Mouse (Mus musculus) hindbrain, embryonic 15.5 days (tissue): ENCODE results near the gene Islr. TPM values are rescaled to one million over a fixed set of nuclear protein-coding genes. Genes with fewer than 3 reads are reported as not detected.

Experiments
- ATAC-seq: fragments of 200-750 bp; cut with Nextera tagmentation; 2 replicates; pipeline ENCODE4 v1.8.0; 2017; ENCODE audit warnings: low read depth, moderate number of reproducible peaks, moderate TSS enrichment; ENCODE audit not compliant: low FRiP score
- H3K27ac ChIP-seq: fragments of 300-500 bp; sonication (generic); replicated peaks from 2 replicates; pipeline ENCODE4 v1.5.1; 2015; ENCODE audit warnings: mild to moderate bottlenecking, inconsistent platforms
- H3K27me3 ChIP-seq: fragments of 300-500 bp; sonication (generic); 2 replicates; pipeline ENCODE4 v1.6.1; 2015; ENCODE audit warnings: control low read depth, inconsistent platforms
- H3K36me3 ChIP-seq: fragments of 300-500 bp; sonication (generic); 2 replicates; pipeline ENCODE4 v1.6.1; 2015; ENCODE audit warnings: control low read depth, inconsistent platforms
- H3K4me1 ChIP-seq: fragments of 300-500 bp; sonication (generic); replicated peaks from 2 replicates; pipeline ENCODE4 v1.6.1; 2015; ENCODE audit warnings: control low read depth, inconsistent platforms
- H3K4me2 ChIP-seq: fragments of 300-500 bp; sonication (generic); 2 replicates; pipeline ENCODE4 v1.6.1; 2015; ENCODE audit warnings: moderate library complexity, mild to moderate bottlenecking, inconsistent platforms
- H3K4me3 ChIP-seq: fragments of 300-500 bp; sonication (generic); 2 replicates; pipeline ENCODE4 v1.5.1; 2015; ENCODE audit warnings: mild to moderate bottlenecking, inconsistent platforms
- H3K9ac ChIP-seq: fragments of 300-500 bp; sonication (generic); 2 replicates; pipeline ENCODE4 v1.6.1; 2015; ENCODE audit warnings: inconsistent platforms
- H3K9me3 ChIP-seq: fragments of 300-500 bp; sonication (generic); 2 replicates; pipeline ENCODE4 v1.6.1; 2016; ENCODE audit warnings: control low read depth, inconsistent platforms
- WGBS: fragments of 180-500 bp; shearing (Covaris S2); methylation state at CpG from one replicate; pipeline ENCODE4 v1.1.7; 2015; 5-methylcytosine and 5-hydroxymethylcytosine counted together
- microRNA-seq: library from miRNA; unstranded; fragments of <30 nt; microRNA quantifications from one replicate; pipeline ENCODE4, GENCODE M21; 2016
- polyA plus RNA-seq: library from polyadenylated mRNA; unstranded; fragments of >200 nt; fragmentation: Nextera tagmentation; extraction: Ambion mirVana; gene quantifications from 2 replicates; pipeline ENCODE4 v1.2.1, GENCODE M21; 2015

The Islr gene
- polyA plus RNA-seq, 1 experiment from 2014 or later = 37.1 TPM

- peaks cover 56% of the 10 kb centered on the region for H3K4me1 ChIP-seq
These were observed 90.7 kb downstream of the Islr start for GRCm38 (mm10) chr9:58113279-58113884.

GRCm38 (mm10) chr9:58112866-58113278 is 91.2 kb downstream of the Islr start:
- Histone ChIP-seq H3K27me3 (no peaks in the 10 kb centered on the region), H3K27ac (peak overlapping the region; percentile 87), H3K9ac (no peak overlapping the region), H3K9me3 (no peaks in the 10 kb centered on the region), H3K36me3 (no peaks in the 10 kb centered on the region), H3K4me1 (peaks cover 57% of the 10 kb centered on the region), H3K4me3 (0 out of 2 replicates have a peak overlapping the region, but pooled peaks have one; percentile 6), H3K4me2 (peak overlapping the region; percentile 45)
- 4% methylated on average over 6 of the region's 6 CpGs for WGBS
- peak; percentile 32 for ATAC-seq

More at GRCm38 (mm10) chr9:58113279-58113884, 90.7 kb downstream of the Islr start:
- Histone ChIP-seq H3K9ac (no peak overlapping the region), H3K36me3 (no peaks in the 10 kb centered on the region), H3K4me2 (peak overlapping the region; percentile 45), H3K27ac (peak overlapping the region; percentile 87), H3K4me3 (0 out of 2 replicates have a peak overlapping the region, but pooled peaks have one; percentile 6), H3K9me3 (no peaks in the 10 kb centered on the region), H3K27me3 (no peaks in the 10 kb centered on the region)
- 3% methylated on average over 22 of the region's 22 CpGs for WGBS
- ATAC-seq = peak; percentile 35

- 3% methylated on average over 6 of the region's 6 CpGs for WGBS
- Histone ChIP-seq H3K9me3 (no peaks in the 10 kb centered on the region), H3K27me3 (no peaks in the 10 kb centered on the region), H3K9ac (no peak overlapping the region), H3K4me2 (no peak overlapping the region), H3K4me1 (peaks cover 62% of the 10 kb centered on the region), H3K4me3 (no peak overlapping the region), H3K36me3 (no peaks in the 10 kb centered on the region), H3K27ac (peak overlapping the region; percentile 87)
- ATAC-seq = peak; percentile 65
These were observed 91.8 kb downstream of the Islr start for GRCm38 (mm10) chr9:58112321-58112751.

DNA sequence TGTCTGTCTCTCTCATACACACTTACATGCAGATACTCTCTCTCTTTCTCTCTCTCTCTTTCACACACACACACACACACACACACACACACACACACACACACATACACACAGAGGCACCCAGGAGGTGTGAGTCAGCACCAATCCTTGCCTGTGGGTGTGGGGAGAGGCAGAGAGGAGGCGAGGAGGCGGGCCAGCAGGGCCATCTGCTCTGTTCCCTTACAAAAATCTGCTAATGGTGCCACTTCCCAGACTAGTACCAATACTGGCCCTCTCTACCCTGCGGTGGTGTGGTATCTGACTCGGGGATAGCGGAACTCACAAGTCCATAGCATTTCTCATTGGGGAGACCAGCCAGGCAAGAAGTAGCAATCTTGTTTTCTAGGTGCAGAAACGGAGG is 92.7 kb downstream of the Islr start:
- no peaks in the 10 kb centered on the region for H3K36me3 ChIP-seq
- H3K27ac ChIP-seq = peak overlapping the region; percentile 87
- H3K4me3 ChIP-seq = no peak overlapping the region
- H3K4me1 ChIP-seq = peaks cover 64% of the 10 kb centered on the region
- WGBS = 35% methylated on average over 6 of the region's 6 CpGs
- H3K27me3 ChIP-seq = no peaks in the 10 kb centered on the region
- H3K4me2 ChIP-seq = no peak overlapping the region
- H3K9me3 ChIP-seq = no peaks in the 10 kb centered on the region
- no peak overlapping the region for H3K9ac ChIP-seq
- ATAC-seq = no peak

DNA sequence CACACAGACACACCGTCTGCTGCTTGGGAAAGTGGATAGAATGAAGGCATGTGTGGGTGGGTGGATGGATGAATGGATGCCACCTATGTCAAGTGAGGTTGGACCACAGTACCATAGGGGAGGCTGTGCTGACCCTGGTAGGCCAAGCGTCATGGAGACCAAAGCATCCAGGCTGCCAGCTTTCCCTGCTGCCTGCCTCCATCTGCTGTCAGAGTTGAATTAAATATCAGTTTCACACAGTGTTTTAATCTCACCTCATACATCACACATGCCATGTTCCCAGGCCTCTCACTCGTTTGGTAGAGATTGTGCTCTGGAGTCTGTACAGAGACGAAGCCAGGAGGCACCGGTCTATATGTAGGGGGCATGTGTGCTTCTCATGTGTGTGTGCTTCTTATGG is 93.3 kb downstream of the Islr start:
- Histone ChIP-seq H3K27me3 (no peaks in the 10 kb centered on the region), H3K9me3 (no peaks in the 10 kb centered on the region), H3K9ac (no peak overlapping the region), H3K27ac (peak overlapping the region; percentile 87), H3K4me1 (peaks cover 66% of the 10 kb centered on the region), H3K4me3 (no peak overlapping the region), H3K4me2 (no peak overlapping the region), H3K36me3 (no peaks in the 10 kb centered on the region)
- WGBS = 42% methylated on average over 5 of the region's 5 CpGs
- no peak for ATAC-seq

- H3K4me1 ChIP-seq = peaks cover 39% of the 10 kb centered on the region
- H3K36me3 ChIP-seq = no peaks in the 10 kb centered on the region
- no peak overlapping the region for H3K9ac ChIP-seq
- H3K27me3 ChIP-seq = no peaks in the 10 kb centered on the region
- no peak overlapping the region for H3K4me2 ChIP-seq
- H3K9me3 ChIP-seq = no peaks in the 10 kb centered on the region
- H3K4me3 ChIP-seq = no peak overlapping the region
- H3K27ac ChIP-seq = peak overlapping the region; percentile 37; the same call in 1 of the 2 replicates
- 42% methylated on average over 5 of the region's 5 CpGs for WGBS
- ATAC-seq = no peak
These were observed 96.6 kb downstream of the Islr start for GRCm38 (mm10) chr9:58107494-58107893.

Small RNA genes within 50 kb of the gene (microRNA-seq; reads per million reads assigned to microRNA genes)
- gene Mir6385 = not detected

Other genes starting within 250 kb of the Islr start
- gene Cyp11a1, start 197.9 kb downstream of the Islr start, polyA plus RNA-seq = 1.4 and 2.3 TPM in 2 replicates
- 16.0 and 17.5 TPM in 2 replicates for gene Stra6, start 140.5 kb downstream of the Islr start, polyA plus RNA-seq
- 0.38 and 0.58 TPM in 2 replicates for gene Ccdc33, start 85.5 kb downstream of the Islr start, polyA plus RNA-seq
- 20.1 and 27.6 TPM in 2 replicates for gene Islr2, start within 50 bp of the Islr start, polyA plus RNA-seq
- 4.3 and 5.2 TPM in 2 replicates for gene Pml, start 45.5 kb upstream of the Islr start, polyA plus RNA-seq
- gene Stoml1, start 48.9 kb upstream of the Islr start, polyA plus RNA-seq = 123 and 126 TPM in 2 replicates
- gene Loxl1, start 108.9 kb upstream of the Islr start, polyA plus RNA-seq = 10.3 and 10.7 TPM in 2 replicates
- not detected in 2 replicates for gene Tbc1d21, start 166.1 kb upstream of the Islr start, polyA plus RNA-seq